Mouse (Mus musculus): ENCODE data around the gene Tsnax. TPM values are rescaled to one million over a fixed set of nuclear protein-coding genes. Genes with fewer than 3 reads are reported as not detected.

Tsnax gene
- total RNA-seq, 2 experiments from 2014 or later = 52.2 to 67.2 TPM

DNA sequence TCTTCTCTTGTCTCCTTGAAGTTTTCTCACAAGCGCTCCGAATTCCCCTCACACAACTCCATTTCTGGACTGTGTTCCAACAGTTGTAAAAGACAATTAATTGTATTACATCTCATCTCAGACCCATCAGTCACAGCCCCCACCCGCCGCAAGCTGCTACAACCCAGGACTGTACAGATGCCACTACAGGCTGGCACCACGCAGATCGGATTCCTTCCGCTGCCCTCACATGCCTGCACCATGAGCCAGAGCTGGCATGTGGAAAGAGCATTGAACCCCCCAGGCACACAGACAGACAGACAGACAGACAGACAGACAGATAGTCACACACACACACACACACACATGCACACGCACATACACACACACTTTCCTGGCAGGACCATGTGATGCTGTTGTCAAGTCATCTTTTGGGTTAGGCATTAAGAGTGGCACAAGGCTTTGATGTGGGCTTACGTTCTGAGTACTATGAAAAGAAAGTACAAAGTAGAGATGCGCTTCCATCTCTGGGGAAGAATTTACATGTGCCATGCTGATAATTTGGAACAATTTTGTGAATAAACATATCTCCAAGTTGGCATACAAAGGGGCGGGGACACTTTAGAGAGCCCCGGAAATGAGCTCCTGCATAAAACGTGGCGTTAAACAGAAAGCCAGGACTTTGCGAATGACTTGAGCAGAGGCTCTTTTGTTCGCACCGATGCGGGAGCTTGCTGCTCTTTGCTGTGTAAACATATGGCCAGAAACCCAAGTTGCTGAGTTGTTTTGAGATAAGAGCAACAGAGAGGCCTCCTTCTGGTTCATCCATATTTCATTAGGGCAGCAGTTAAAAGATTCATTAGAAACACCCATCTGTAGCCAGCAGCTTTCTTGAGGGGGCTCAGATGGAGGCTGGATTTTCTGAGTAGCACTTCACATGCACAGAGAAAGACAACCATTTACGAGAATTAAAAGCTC lies 67.9 kb downstream of the Tsnax start:
- DNase-seq = no peak

- DNase-seq = peak; percentile 52
Measured at GRCm38 (mm10) chr8:125083746-125084145, 70.9 kb downstream of the Tsnax start.

Small RNAs within 50 kb of the gene (microRNA-seq; reads per million reads assigned to microRNA genes)
- 0 reads per million in 2 experiments for gene Gm22197 (ENCODE audit: borderline replicate concordance in 2 of 2)

Other genes with a start within 250 kb of the Tsnax start
- under 1 TPM; 0.13 to 0.21 TPM for gene Trim67, start 219.9 kb upstream of the Tsnax start, total RNA-seq (2021)
- gene Gnpat, start 150.0 kb upstream of the Tsnax start, total RNA-seq (2021) = 100 to 1,000 TPM; 125 to 145 TPM
- 10 to 100 TPM; 24.5 to 25.4 TPM for gene 2810004N23Rik, start 149.9 kb upstream of the Tsnax start, total RNA-seq (2021)
- 1 to 10 TPM; 6.2 to 7.3 TPM for gene Exoc8, start 115.3 kb upstream of the Tsnax start, total RNA-seq (2021)
- gene Sprtn, start 115.1 kb upstream of the Tsnax start, total RNA-seq (2021) = 1 to 10 TPM; 4.8 to 5.3 TPM
- 100 to 1,000 TPM; 101 to 138 TPM for gene Egln1, start 63.7 kb upstream of the Tsnax start, total RNA-seq (2021)
- gene Disc1, start 41.2 kb downstream of the Tsnax start, total RNA-seq (2021) = 1 to 10 TPM in 1 of 2 experiments, under 1 TPM in 1; 0.61 to 1.0 TPM

Measured in gastrocnemius, postnatal 25 days (tissue).